Mouse (Mus musculus): ENCODE results near the gene 9230104L09Rik. TPM values are rescaled to one million over a fixed set of nuclear protein-coding genes. Genes with fewer than 3 reads are reported as not detected.

9230104L09Rik gene
- not detected in 2 replicates for total RNA-seq (2017)

DNA sequence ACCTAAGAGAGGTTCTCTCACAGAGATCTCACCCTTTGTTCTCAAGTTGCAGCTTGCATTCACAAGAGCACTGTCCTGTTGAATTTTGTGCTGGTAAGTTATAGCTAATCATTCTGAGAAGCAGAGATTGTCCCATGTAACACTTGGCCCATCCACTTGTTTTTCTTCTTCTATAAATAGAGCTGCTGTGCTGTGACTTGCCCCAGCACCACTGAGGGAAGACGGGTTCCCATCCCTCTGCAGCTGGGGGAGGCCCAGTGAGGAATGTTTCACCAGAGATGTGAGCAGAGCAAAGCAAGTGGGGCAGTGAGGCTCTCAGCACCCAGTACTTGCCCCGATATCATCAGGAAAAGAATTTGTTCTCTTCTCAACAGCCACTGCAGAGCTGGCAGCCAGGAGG, at the start of gene 9230104L09Rik:
Gene 9230104L09Rik, minus strand, starts transcription at position 73 of the 400 bp plus-strand sequence.
- ATAC-seq (ENCODE audit: extremely low read depth, insufficient number of reproducible peaks, low FRiP score, poor library complexity, severe bottlenecking), result no peak

DNA sequence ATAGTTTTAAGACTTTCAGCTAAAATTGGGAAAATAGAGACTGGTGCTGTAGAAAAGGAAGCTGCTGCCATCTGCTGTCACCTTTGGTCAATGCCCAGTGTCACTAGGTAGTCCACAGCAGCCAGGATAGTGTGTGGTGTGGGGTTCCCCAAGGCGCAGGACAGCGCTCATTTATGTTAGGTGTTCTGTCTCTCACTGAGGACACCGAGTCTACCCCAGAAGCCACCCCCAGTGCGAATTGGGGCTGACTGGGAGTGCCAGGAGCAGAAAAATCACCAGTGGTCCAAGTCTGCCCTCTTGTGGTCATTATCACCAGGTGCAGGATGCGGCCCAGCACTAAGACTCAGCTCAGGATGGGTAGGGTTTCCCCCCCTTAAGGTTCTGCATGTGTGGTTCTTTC, 37.4 kb upstream of the 9230104L09Rik start:
- peak; percentile 97 for ATAC-seq (ENCODE audit: extremely low read depth, insufficient number of reproducible peaks, low FRiP score, poor library complexity, severe bottlenecking)

DNA sequence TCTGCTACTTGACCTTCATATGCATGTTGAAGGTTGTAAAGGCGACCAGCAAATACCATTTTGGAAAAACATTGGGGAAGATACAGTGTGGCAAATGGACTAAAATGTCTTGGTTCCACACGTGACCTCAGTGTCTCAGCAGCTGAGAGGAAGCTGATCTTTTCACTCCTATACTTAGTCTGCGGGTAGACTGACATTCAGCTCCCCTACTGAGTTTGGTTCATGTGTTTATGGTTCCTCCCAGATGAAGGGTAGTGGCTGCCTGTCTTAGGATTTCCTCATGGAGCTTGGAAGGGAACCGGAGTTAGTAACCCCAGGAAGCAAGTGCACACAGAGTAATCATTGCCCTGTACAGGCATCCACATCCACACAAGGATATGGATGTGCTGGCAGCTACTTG, 35.5 kb upstream of the 9230104L09Rik start:
- no peak for ATAC-seq (ENCODE audit: extremely low read depth, insufficient number of reproducible peaks, low FRiP score, poor library complexity, severe bottlenecking)

DNA sequence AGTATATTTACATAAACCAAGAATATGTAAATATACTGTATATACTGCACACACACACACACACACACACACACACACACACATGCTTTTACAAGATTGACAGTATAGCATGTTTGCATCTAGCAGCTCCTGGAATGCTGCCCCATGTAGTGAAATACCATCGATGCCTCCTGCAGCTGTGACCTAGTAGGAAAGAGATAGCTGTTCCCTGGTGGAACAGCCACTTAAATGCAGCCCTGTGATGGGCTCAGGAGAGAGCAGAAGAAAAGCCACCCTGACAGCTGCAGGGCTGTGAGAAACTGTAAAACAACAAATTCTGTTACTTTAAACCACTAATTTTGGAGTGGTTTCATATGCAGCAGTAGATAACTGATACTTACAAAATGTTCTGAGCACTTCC, 31.4 kb upstream of the 9230104L09Rik start:
- ATAC-seq (ENCODE audit: extremely low read depth, insufficient number of reproducible peaks, low FRiP score, poor library complexity, severe bottlenecking), result no peak

DNA sequence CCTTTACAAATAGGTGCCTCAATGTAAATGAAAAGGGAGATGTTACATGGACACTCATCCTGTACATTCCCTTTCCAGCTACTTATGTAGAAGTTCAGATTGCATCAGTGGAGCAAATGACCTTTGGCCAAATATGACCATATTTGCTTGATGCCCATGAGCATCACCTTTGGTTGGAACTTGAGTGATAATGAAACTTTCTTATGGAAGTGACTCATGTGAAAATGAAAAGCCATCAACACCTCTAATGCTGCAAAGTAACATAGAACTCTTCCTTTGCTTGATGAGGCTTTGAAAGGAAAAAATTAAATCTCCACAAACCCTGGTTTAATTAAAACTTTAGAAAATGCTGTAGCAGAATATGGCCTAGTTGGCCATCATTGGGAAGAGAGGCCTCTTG, 28.3 kb upstream of the 9230104L09Rik start:
- ATAC-seq (ENCODE audit: extremely low read depth, insufficient number of reproducible peaks, low FRiP score, poor library complexity, severe bottlenecking), result no peak

DNA sequence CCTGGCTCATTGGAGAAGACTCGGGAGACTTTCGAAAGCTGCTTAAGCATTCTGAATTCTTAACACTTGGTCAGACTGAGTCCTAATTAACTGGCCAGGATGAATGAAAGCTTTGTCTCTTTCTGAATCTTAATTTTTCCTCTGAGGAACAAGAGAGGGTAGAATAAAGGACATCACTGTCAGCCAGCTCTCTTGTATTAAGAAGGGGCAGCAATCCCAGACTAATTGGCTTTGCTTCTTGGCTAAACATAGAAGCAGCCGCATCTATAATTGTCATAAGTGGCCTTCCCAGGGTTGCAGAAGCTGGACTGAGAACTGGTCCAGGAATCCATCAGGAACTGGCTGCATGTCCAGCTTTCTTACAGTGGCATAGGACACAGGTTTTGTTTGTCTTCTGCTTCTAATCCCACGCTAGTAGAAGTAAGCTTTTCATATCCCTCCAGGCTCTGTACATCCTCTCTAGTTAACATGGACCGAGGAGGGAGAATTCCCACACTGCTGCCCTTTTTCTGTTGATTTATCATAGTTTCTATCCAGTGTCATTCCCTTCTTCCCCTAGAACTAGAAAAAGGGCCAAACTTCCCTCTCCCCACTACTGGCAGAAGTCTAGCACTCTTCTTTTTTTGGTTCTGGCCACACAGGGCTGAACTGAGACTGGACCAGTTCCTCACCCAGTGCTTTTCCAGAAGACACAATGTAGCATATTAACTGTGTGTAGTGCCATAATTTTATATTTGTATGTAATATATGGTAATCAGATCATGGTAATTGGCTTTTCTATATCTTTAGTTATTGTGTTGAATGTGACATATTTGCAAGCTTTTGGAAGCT, 25.4 kb upstream of the 9230104L09Rik start:
- ATAC-seq (ENCODE audit: extremely low read depth, insufficient number of reproducible peaks, low FRiP score, poor library complexity, severe bottlenecking), result no peak

DNA sequence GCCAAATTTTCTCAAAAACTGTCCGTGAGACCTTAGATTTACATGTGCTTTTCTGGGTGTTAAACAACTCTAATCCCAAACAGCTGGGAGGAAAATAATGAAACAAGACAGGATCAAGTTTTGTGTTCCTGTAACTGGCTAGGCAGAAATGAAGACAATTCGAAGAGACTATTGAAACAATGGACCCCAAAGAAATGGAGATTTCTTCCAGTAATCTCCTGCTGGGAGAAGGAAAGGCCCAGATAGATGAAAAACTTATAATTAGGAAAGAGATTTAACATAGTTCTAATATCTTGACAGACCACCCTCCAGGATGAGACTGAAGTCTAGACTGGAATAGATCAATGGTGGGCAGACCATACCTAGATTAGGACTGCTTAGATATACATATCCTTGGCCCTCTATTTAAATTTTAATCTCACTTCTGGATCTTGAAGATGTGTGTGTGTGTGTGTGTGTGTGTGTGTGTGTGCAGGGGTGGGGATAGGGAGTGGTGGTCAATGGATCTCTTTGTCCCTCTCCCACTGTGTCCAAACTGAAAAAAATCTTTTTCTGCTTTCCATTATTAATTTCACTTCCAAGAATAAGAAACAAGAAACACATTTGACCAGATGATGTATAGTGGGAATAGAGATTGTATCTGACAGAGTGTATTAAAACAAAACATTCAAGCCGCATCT, 24.6 kb upstream of the 9230104L09Rik start:
- ATAC-seq (ENCODE audit: extremely low read depth, insufficient number of reproducible peaks, low FRiP score, poor library complexity, severe bottlenecking), result no peak

DNA sequence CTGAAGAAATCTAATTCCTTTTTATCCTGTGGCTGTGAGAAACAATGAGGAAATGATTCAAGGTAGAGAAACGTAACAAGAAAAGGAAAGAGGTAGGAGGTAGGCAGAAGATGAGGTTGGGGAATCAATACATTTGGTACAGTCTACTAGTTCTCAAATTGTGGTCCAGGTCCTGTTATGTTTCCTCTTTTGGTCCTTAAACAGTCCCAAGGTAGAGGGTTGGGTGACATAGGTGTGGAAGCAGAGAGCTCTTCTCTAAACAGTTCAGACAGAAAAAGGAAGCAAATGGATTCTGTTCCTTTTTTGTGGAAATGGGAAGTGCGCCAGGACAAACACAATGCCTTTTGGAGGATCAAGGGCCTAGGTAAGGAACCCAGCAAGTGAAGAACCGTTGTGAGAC, 24.0 kb upstream of the 9230104L09Rik start:
- ATAC-seq (ENCODE audit: extremely low read depth, insufficient number of reproducible peaks, low FRiP score, poor library complexity, severe bottlenecking), result no peak

DNA sequence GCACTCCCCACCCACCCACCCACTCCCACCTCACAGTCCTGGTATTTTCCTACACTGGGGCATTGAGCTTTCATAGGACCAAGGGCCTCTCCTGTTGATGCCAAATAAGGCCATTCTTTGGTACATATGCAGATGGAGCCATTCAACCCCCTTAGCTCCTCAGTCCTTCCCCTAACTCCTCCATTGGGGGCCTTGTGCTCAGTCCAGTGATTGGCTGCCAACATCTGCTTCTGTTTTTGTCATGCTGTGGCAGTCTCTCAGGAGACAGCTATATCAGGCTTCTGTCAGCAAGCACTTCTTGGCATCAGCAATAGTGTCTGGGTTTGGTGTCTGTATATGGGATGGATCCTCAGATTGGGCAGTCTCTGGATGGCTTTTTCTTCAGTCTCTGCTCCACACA, 19.9 kb upstream of the 9230104L09Rik start:
- ATAC-seq (ENCODE audit: extremely low read depth, insufficient number of reproducible peaks, low FRiP score, poor library complexity, severe bottlenecking), result no peak

DNA sequence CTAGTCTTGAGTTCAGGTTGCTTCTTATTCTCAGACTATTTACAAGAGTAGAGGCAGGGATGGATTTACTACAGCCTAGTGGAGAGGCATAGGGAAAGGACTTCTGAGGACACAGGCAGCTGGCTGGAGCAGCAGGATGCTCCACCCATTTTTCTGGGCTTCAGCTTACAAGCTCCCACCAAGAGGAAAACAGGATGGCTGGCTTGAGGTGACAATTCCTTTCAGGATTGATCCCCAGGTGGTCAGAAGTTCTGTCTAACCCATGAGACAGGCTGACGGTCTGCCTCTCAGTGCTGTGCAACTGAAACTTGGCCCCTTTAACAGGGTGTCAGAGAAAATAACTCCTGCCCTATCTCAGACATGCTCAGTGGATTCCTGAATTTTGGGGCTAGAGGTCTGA, 14.4 kb upstream of the 9230104L09Rik start:
- ATAC-seq (ENCODE audit: extremely low read depth, insufficient number of reproducible peaks, low FRiP score, poor library complexity, severe bottlenecking), result no peak

DNA sequence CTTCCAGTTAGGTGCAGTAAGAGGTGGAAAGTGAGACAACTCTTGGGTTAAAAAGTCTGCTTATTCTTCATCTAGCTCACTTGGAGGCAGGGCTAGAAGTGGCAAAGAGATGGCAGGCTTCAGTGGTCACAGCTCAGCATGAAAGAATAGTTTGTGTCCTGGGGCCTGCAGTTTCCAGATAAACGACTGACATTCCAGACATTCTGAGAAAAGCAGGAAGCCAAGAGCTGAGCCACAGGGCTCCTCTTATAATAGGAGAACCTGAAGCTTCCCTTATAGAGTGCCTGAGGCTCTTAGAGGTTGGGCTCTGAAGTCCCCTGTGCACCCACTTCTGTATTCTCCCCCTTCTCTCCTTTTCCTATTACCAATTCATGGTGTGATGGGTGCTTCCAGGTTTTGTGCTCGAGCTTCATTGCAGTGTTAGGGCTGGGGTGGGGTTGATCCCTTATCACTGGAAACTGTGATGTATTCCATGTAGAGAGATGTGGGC, 13.8 kb upstream of the 9230104L09Rik start:
- no peak for ATAC-seq (ENCODE audit: extremely low read depth, insufficient number of reproducible peaks, low FRiP score, poor library complexity, severe bottlenecking)

DNA sequence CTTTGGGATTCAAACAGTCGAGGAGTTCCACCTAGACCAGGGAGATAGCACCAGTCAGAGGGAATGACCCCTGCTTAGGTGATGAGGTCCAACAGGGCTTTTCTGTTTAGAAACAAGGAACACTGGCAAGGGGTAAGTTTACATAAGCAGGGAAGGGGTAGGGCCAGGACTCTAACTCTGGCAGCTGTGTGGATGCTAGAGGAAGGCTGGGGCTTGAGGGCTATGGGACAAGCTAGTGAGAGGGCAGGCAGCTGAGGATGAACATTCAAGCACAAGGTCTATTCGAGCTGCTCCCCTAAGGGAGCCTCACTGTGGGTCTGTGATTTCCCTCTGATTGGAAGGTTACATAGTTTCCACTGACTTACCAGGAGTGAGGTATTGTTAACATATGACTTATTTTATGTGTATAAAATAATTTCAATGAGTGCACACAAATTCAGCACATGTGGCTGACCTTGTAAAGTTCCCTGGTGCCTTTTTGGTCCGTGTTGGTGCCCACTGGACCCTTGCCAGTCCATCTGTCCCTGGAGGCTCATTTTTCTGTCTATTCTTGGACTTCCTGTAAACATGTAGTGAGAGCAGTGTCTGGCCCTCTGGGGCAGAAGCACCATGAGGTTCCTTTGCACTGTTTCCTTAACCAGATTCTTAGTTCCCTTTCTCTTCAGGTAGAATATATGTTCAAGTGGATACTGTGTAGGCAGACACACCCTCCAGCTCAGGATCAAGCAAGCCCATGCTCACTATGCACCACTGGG, 12.4 kb upstream of the 9230104L09Rik start:
- ATAC-seq (ENCODE audit: extremely low read depth, insufficient number of reproducible peaks, low FRiP score, poor library complexity, severe bottlenecking), result peak; percentile 5; the same call in 1 of the 2 replicates

DNA sequence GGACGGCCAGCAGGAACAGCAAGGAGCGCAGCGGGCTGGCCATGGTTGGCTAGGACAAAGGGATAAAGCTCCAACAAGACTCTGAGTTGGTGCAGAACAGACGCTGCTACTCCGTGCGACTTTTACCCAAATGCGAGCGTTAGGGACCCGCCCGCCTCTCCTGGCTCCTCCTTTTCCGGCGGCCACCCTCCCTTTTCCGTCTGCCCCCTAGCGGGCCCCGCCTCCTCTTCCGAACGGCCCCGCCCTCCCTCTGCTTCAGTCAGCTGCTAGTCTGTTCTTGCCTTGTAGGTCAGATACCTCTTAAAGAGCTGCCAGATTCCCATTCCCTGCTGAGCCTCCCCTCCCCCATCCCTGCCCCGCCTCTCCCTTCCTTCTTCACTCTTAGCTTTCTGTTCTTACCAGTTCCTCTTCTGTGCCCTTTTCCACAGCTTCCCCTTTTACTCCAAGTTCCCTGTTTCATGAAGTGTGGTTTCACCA, 10.5 kb upstream of the 9230104L09Rik start, which contains the start of gene Cst3:
Gene Cst3, minus strand, starts transcription at position 358 of the 477 bp plus-strand sequence.
- ATAC-seq (ENCODE audit: extremely low read depth, insufficient number of reproducible peaks, low FRiP score, poor library complexity, severe bottlenecking), result peak; percentile 89

DNA sequence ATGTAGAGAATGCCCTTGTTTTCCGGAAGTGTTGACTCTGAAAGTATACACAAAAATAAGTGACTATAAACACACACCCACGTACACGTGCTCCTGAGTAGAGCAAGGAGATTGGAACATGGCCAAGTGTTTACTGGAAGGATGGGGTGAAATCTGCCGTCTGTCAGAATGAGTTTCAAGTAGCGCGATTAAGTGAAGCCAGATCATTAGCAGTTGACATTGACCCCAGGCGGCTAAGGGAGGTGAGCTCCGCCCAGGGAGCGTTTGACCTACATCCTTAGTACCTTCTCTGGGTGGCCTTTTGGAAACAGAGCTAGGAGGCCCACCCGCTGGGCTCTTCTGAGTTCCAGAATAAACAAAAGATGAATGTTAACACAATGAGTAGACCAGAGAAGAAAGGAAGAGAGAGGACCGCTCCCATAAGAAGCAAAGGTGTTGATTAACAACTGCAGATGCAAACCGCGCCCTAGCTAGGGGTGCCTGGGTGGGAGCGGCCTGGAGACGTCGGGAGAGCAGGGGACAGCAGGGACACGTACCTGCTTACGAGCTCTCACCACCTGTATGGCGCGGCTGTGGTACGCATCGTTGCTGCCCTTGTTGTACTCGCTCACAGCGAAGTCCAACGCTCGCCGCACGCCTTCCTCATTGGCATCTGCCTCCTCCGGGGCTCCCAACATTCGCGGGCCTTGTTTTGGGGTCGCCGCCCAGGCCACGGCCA, 9.9 kb upstream of the 9230104L09Rik start:
- ATAC-seq (ENCODE audit: extremely low read depth, insufficient number of reproducible peaks, low FRiP score, poor library complexity, severe bottlenecking), result peak; percentile 13; the same call in 1 of the 2 replicates

DNA sequence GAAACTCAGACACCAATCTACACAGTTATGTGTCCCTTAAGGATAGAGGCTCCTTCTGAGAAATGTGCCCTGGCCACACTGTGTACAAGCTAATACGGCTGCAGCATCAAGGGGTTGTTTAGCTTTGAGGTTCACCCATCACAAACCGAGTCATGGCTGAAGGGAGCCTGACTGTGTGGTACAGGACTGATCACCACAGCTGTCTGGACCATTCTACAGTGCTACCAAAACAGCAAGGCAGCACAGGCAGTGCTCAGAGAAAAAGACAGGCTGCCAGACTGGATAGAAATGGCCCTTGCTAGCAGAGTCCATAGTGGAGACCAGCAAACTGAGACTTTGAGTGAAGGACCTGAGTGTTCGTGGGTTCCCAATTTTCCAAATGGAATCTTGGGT, 9.4 kb upstream of the 9230104L09Rik start:
- ATAC-seq (ENCODE audit: extremely low read depth, insufficient number of reproducible peaks, low FRiP score, poor library complexity, severe bottlenecking), result no peak

DNA sequence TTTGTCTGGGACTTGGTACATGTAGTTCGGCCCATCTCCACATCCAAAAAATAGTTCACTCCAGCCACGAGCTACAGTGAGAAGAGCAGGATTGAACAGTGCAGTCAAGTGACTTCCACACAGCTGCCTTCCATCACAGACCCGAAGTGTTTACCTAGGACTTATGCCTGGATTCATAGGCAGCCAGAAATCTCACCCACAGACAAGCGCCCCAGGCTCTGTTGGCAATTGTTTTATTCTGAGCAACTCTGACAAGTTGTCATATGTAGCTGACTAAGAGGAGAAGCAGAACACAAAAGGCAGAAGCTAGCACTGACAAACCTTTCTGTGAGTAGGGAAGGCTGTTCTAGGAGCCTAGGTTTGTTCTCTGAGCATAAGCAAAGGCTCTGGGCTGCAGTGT, 8.0 kb upstream of the 9230104L09Rik start:
- no peak for ATAC-seq (ENCODE audit: extremely low read depth, insufficient number of reproducible peaks, low FRiP score, poor library complexity, severe bottlenecking)

DNA sequence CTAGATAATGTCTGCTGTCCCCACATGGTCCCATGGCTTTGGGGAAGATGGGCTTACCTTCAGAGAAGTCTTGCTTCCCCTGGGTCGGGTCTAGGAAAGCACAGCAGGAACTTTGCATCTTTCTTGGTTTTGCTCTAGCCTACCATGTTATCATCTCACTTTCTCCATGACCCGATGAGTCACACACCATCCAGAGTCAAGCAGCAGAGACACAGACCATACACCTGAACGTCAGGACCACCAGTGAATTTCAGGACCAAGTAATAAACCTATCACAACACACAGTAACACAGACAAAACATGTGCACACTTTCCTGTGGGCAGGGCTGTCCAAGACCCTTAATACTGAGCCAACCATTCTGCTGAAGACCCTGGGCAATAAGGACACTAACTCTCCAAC, 5.7 kb upstream of the 9230104L09Rik start:
- ATAC-seq (ENCODE audit: extremely low read depth, insufficient number of reproducible peaks, low FRiP score, poor library complexity, severe bottlenecking), result no peak

DNA sequence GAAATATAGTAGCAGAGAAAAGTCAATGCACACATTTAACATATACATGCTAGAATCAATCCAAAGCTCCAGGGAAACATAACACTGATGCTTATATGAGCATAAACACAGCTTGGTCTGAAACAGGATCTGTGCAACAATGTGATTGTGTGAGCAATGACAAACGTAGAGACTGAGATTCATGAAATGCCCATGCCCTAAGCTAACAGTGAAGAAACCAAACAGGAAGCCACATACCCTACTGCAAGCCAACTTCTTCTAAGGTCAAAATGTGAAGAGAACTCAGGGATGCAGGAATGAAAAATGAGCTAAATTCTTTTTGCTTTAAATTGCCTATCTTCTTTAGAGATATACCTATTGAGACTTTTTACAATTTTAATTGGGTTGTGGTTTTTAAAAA, 4.1 kb upstream of the 9230104L09Rik start:
- ATAC-seq (ENCODE audit: extremely low read depth, insufficient number of reproducible peaks, low FRiP score, poor library complexity, severe bottlenecking), result no peak

DNA sequence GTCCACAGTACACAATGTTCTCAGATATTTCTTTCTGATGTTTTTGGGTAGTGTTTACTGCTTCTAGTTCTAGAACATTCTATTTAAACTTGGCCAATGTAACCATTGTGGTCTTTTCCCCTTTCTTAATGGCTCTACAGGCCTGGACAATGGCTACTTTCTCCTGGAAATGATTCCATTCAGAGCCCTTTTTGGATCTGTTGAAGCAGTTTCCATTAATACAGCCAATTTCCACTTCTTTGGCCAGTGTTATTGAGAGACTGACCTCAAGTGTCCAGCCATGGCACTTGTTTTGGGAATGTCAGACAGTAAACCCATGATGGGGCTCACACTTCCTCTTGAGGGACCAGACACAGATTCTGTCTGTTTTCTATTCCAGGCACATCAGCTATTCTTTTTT, 3.1 kb downstream of the 9230104L09Rik start:
- ATAC-seq (ENCODE audit: extremely low read depth, insufficient number of reproducible peaks, low FRiP score, poor library complexity, severe bottlenecking), result no peak

All from neutrophil, adult 5-6 weeks (primary cell).